Mouse (Mus musculus): ENCODE measurements around the gene Gm20441. TPM values are rescaled to one million over a fixed set of nuclear protein-coding genes. Genes with fewer than 3 reads are reported as not detected.

Gene Gm20441
- polyA plus RNA-seq (2012; rRNA removed) = not detected in 2 replicates

GRCm38 (mm10) chr10:75780769-75781578, at the start of gene Gm20441, which contains the start of gene Gstt3:
Gm20441 (minus strand) TSS chr10:75780954.
Gstt3 (minus strand) TSS chr10:75781414.
- WGBS = 1% methylated on average over 28 of the region's 28 CpGs
- peak; percentile 80 for DNase-seq
- H3K4me3 ChIP-seq (replicated peaks; ENCODE audit: extremely low read depth, low read depth, low read length) = peak within 1 kb of the TSS; percentile 81
- H3K4me1 ChIP-seq (ENCODE audit: control insufficient read depth, insufficient read depth, low read length) = no peaks in the 10 kb centered on the region
- TF ChIP-seq CTCF (IDR thresholded peaks at IDR 0.05; ENCODE audit: insufficient read depth, low read length) (no peak), POLR2A (IDR thresholded peaks at IDR 0.05; ENCODE audit: borderline replicate concordance, extremely low read depth, low read depth, low read length) (peak; percentile 67; the same call in 1 of the 2 replicates)

- TF ChIP-seq POLR2A (IDR thresholded peaks at IDR 0.05; ENCODE audit: borderline replicate concordance, extremely low read depth, low read depth, low read length) = no peak
- no peak for TF ChIP-seq CTCF (IDR thresholded peaks at IDR 0.05; ENCODE audit: insufficient read depth, low read length)
- 72% methylated on average over 2 of the region's 2 CpGs for WGBS
- Histone ChIP-seq H3K4me3 (replicated peaks; ENCODE audit: extremely low read depth, low read depth, low read length) (no peak overlapping the region), H3K4me1 (ENCODE audit: control insufficient read depth, insufficient read depth, low read length) (peaks cover 4% of the 10 kb centered on the region; the same call in 1 of the 2 replicates)
- no peak for DNase-seq
Observed at GRCm38 (mm10) chr10:75830275-75830670, 49.5 kb upstream of the Gm20441 start.

GRCm38 (mm10) chr10:75829529-75830274, 48.9 kb upstream of the Gm20441 start:
- no peak for TF ChIP-seq CTCF (IDR thresholded peaks at IDR 0.05; ENCODE audit: insufficient read depth, low read length)
- TF ChIP-seq POLR2A (IDR thresholded peaks at IDR 0.05; ENCODE audit: borderline replicate concordance, extremely low read depth, low read depth, low read length) = no peak
- peaks cover 2% of the 10 kb centered on the region; the same call in 1 of the 2 replicates for H3K4me1 ChIP-seq (ENCODE audit: control insufficient read depth, insufficient read depth, low read length)
- 63% methylated on average over 2 of the region's 2 CpGs for WGBS
- DNase-seq = no peak
- no peak overlapping the region for H3K4me3 ChIP-seq (replicated peaks; ENCODE audit: extremely low read depth, low read depth, low read length)

- Histone ChIP-seq H3K4me1 (ENCODE audit: control insufficient read depth, insufficient read depth, low read length) (0 out of 2 replicates have a peak, but pooled peaks cover 2% of the 10 kb centered on the region), H3K4me3 (replicated peaks; ENCODE audit: extremely low read depth, low read depth, low read length) (no peak overlapping the region)
- no peak for DNase-seq
- TF ChIP-seq POLR2A (IDR thresholded peaks at IDR 0.05; ENCODE audit: borderline replicate concordance, extremely low read depth, low read depth, low read length) (no peak), CTCF (IDR thresholded peaks at IDR 0.05; ENCODE audit: insufficient read depth, low read length) (no peak)
Observed at GRCm38 (mm10) chr10:75828500-75828931, 47.8 kb upstream of the Gm20441 start.

- H3K4me3 ChIP-seq (replicated peaks; ENCODE audit: extremely low read depth, low read depth, low read length) = no peak overlapping the region
- TF ChIP-seq CTCF (IDR thresholded peaks at IDR 0.05; ENCODE audit: insufficient read depth, low read length) = no peak
- TF ChIP-seq POLR2A (IDR thresholded peaks at IDR 0.05; ENCODE audit: borderline replicate concordance, extremely low read depth, low read depth, low read length) = no peak
- peak; percentile 33 for DNase-seq
- 0 out of 2 replicates have a peak, but pooled peaks cover 2% of the 10 kb centered on the region for H3K4me1 ChIP-seq (ENCODE audit: control insufficient read depth, insufficient read depth, low read length)
- 88% methylated on average over 4 of the region's 4 CpGs for WGBS
Observed at GRCm38 (mm10) chr10:75827668-75828360, 47.1 kb upstream of the Gm20441 start.

- Histone ChIP-seq H3K4me1 (ENCODE audit: control insufficient read depth, insufficient read depth, low read length) (0 out of 2 replicates have a peak, but pooled peaks cover 2% of the 10 kb centered on the region), H3K4me3 (replicated peaks; ENCODE audit: extremely low read depth, low read depth, low read length) (no peak overlapping the region)
- no peak for TF ChIP-seq POLR2A (IDR thresholded peaks at IDR 0.05; ENCODE audit: borderline replicate concordance, extremely low read depth, low read depth, low read length)
- no peak for TF ChIP-seq CTCF (IDR thresholded peaks at IDR 0.05; ENCODE audit: insufficient read depth, low read length)
- DNase-seq = no peak
- 73% methylated on average over 4 of the region's 4 CpGs for WGBS
Observed at GRCm38 (mm10) chr10:75824530-75824929, 43.8 kb upstream of the Gm20441 start.

GRCm38 (mm10) chr10:75823782-75824181, 43.0 kb upstream of the Gm20441 start:
- 79% methylated on average over 1 of the region's 1 CpGs for WGBS
- no peak for TF ChIP-seq CTCF (IDR thresholded peaks at IDR 0.05; ENCODE audit: insufficient read depth, low read length)
- no peak for TF ChIP-seq POLR2A (IDR thresholded peaks at IDR 0.05; ENCODE audit: borderline replicate concordance, extremely low read depth, low read depth, low read length)
- no peak overlapping the region for H3K4me3 ChIP-seq (replicated peaks; ENCODE audit: extremely low read depth, low read depth, low read length)
- no peak for DNase-seq
- H3K4me1 ChIP-seq (ENCODE audit: control insufficient read depth, insufficient read depth, low read length) = 0 out of 2 replicates have a peak, but pooled peaks cover 2% of the 10 kb centered on the region

- no peak for DNase-seq
- no peak within 1 kb of the TSS for H3K4me3 ChIP-seq (replicated peaks; ENCODE audit: extremely low read depth, low read depth, low read length)
- TF ChIP-seq POLR2A (IDR thresholded peaks at IDR 0.05; ENCODE audit: borderline replicate concordance, extremely low read depth, low read depth, low read length) (no peak), CTCF (IDR thresholded peaks at IDR 0.05; ENCODE audit: insufficient read depth, low read length) (no peak)
- H3K4me1 ChIP-seq (ENCODE audit: control insufficient read depth, insufficient read depth, low read length) = 0 out of 2 replicates have a peak, but pooled peaks cover under 1% of the 10 kb centered on the region
- WGBS = 90% methylated on average over 2 of the region's 2 CpGs
Observed at GRCm38 (mm10) chr10:75822443-75822842, 41.7 kb upstream of the Gm20441 start, which contains the start of gene Gstt4. Gstt4 (minus strand) TSS chr10:75822543.

GRCm38 (mm10) chr10:75819882-75820281, 39.1 kb upstream of the Gm20441 start:
- TF ChIP-seq POLR2A (IDR thresholded peaks at IDR 0.05; ENCODE audit: borderline replicate concordance, extremely low read depth, low read depth, low read length) (no peak), CTCF (IDR thresholded peaks at IDR 0.05; ENCODE audit: insufficient read depth, low read length) (no peak)
- Histone ChIP-seq H3K4me3 (replicated peaks; ENCODE audit: extremely low read depth, low read depth, low read length) (no peak overlapping the region), H3K4me1 (ENCODE audit: control insufficient read depth, insufficient read depth, low read length) (no peaks in the 10 kb centered on the region)
- WGBS = 85% methylated on average over 5 of the region's 5 CpGs
- no peak for DNase-seq
